Mouse (Mus musculus) kidney, adult 8-10 months (tissue): ENCODE data around the gene Tmprss7.

Experiments used
- DNase-seq, 2 experiments: peaks; one replicate each; pipeline ENCODE4 v3.0.0; 2022

The Tmprss7 gene

GRCm38 (mm10) chr16:45693558-45693957 is at the start of gene Tmprss7:
Gene Tmprss7, minus strand, starts transcription at chr16:45693658.
- DNase-seq = no peak

DNA sequence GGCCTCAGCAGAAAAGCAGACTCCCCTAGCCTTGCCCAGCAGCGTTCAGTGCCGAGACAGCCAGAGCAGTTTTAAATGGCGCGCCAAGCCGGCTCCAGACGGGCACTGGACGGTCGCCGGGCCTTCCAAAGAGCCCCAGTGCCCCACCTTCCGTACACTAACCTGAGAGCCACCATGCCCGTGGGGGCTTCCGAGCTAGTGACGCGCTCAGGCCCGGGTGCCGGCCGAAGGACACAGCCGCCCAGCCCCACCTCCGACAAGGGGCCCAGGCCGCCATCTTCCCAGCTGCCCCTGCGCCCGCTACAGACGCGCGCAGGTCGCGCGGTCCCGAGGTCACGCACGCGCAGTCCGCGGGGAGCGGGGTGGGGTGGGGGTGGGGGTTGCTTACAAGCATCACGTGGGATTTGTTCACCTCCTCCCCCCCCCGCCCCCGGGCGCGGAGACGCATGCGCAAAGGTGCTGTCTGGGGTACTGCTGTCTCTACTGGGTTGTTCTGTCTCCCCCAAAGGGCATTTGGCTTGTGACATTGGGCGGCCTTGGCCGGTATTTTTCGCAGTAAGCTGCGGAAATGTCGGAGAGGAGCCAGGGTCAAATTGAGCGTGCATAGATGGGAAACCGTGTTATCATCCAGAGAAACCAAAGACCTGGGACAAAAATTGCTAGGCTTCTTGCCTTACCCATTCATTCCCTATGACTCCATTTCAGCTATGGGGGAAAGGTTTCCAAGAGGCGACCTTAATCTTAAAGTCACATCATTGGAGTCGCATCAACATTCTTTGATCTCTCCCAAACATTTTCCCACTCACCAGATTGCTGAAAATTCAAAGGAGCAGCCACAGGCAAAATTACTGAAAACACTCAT is 49.4 kb upstream of the Tmprss7 start, which contains the start of gene Abhd10:
Gene Abhd10 (minus strand): TSS at position 341 of the 862 bp plus-strand sequence.
- DNase-seq = peak; percentile 94 to 96

DNA sequence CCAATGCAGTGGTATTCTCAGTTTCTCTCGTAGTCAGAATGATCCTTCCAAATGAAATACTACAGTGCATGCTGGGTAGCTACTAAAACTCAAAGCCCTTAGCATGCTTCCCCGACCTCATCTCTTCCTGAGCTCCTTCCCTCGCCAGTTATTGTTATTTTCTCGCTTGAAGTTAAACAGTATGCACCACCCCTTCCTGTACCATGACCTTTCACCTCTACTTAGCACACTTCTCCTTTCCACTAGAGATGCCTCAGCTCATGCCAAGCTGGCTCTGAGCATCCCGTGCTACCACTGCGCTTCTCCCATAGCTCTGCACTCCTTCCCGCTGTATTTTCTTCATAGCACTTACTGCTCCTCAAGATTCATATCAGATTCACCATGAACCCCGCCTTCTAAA is 44.4 kb upstream of the Tmprss7 start:
- no peak for DNase-seq

- DNase-seq = no peak
These were observed 43.3 kb upstream of the Tmprss7 start for GRCm38 (mm10) chr16:45736724-45737123.

DNA sequence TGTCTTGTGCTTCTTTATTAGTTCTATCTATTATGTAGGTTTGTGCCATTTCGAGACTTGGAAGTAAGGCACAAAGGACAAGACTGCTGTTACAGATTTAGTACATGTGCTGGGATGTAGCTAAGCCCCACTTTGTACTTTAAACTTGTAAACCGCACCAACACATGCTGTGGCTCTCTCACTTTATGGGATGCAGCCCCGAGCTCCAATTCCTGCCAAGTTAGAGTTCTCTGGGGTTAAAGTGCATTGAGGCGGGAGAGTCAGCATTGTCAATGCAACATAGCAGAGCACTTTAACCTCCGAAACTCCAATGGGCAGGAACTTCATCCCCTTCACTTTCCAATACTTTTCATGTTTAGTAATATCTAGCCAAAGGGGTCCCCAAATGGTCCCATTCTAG is 35.7 kb upstream of the Tmprss7 start:
- peak; percentile 50 to 57 for DNase-seq

DNA sequence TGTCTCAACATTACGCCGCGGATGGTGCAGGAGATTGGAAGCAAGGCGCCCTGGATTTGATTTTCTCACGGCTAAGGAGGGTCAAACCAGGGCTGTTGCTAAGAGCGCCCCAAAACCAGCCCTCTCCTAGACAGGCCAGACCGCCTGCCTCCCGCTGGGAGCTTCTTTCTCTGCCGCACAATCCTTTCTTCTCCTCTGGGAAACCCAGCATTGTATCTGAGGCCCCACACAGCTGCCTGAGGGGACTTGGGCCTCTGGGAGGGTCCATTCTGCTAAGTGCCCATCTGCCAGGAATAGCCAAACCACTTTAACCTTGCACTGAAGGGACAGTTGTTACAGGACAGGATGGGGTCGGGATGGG is 31.3 kb upstream of the Tmprss7 start:
- DNase-seq = no peak

GRCm38 (mm10) chr16:45724061-45724741 is 30.7 kb upstream of the Tmprss7 start, which contains the start of gene Tagln3:
Gene Tagln3, minus strand, starts transcription at chr16:45724608.
- DNase-seq = no peak

DNA sequence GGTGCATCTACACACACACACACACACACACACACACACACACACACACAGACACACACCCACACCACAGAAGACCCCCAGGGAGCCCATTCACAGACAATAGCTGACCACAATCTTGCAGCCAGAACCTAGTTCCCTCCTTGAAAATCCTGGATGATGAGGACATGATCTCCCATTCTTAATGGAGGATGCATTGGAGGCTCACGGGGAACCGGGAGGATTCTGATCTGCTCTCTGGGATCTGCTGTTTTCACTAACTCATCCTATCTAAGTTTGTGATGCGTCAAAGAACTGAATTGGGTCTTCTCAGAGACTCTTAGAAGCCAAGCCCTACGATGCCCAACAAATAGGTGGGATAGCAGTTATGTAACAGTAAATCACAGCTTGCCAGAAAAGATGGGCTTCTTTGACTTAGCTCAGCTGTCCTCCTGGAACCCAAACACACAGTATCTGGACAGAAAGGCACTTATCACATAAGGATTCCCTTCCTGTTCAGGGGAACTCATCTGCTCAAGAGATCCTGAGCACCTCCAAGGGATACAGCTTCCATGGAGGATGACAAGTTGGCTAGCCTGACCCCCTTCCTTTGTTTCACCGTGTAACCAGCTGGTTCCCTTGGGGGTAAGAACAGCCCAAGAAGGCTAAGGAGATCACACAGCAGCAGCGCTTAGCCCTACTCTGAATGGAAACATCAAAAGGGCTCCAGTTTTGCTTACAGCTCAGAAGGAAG is 29.9 kb upstream of the Tmprss7 start:
- DNase-seq = no peak

- DNase-seq = no peak
These were observed 29.0 kb upstream of the Tmprss7 start for GRCm38 (mm10) chr16:45722460-45722951.

DNA sequence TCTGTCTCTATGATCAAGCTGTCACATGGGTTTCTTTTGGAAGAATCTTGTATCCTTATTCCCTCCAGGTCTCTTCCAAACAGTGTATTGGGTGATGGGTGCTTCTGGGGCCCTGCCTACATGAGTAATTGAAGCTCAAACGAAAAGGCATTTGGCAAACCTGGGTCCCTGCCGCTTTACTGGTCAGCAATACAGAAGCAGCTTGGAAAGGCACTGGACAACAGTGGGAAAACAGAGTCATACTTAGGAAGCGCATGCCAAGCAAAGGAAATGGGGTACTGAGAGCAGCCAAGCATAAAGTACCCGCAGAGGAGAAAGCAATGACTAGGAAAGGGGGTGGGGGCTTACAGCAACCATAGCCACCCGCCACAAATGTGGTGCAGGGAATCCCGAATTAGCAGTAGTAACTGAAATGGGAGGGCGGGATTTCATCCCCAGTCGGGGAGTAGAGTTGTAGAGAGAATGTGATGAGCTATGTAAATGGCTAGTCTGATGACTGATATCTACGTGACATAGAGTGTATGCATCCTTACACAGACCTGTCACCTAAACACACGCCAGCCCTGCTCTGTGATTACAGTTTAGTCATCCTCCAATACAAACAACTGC is 26.7 kb upstream of the Tmprss7 start:
- no peak for DNase-seq

- DNase-seq = no peak
These were observed 24.8 kb upstream of the Tmprss7 start for GRCm38 (mm10) chr16:45718296-45718695.

DNA sequence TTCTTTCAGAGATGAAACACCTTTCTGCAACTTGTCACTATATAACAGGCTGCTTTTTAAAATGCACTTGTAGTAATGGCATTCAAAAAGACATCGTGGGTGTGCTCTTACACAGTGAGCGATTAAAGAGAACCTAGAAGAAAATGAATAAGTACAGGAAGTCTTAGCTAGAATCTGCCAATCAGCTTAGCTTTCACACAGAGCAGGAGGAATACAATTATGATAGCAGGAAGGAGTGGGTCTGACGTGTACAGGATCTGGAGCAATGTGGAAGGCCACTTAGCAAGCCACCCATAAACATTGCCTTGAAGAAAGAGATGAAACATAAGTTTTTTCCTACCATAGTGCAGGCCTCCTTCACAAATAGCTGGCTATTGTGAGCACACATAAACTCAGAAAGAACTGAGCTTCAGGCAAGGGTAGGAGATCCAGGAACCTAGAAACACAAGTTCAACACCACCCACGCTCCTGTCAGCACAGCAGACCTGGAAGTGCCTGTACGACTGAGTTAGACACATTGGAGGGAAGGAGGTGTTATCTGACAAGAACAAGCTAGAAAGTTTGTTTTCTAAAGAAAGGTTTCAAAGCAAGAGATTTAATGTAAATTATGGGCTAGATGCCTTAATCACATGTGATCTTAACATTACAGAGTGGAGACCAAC is 21.2 kb upstream of the Tmprss7 start:
- no peak for DNase-seq

- DNase-seq = no peak
These were observed 20.4 kb upstream of the Tmprss7 start for GRCm38 (mm10) chr16:45713878-45714277.

DNA sequence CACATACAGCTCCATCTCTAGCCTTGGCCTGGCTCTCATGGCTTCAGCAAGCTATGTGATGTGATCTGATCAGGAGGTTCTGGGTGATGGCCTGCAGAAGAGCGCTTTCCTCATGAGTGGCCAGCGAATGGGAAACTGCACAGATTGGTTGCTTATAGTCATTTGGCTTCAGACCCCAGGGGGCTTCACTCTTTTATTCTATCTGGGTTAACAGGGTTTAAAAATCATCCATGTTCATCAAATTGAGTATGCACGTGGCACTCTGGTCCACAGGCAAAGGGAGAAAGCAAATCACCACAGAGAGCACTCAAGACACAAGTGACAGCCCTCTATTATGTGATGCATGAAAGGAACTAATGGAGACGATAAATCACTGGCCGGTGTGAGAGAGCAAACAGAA is 19.8 kb upstream of the Tmprss7 start:
- DNase-seq = no peak

- peak; percentile 9 to 10 for DNase-seq
These were observed 17.8 kb upstream of the Tmprss7 start for GRCm38 (mm10) chr16:45711263-45711662.

GRCm38 (mm10) chr16:45699301-45699700 is 5.8 kb upstream of the Tmprss7 start:
- DNase-seq = no peak

GRCm38 (mm10) chr16:45697996-45698395 is 4.5 kb upstream of the Tmprss7 start:
- DNase-seq = no peak

DNA sequence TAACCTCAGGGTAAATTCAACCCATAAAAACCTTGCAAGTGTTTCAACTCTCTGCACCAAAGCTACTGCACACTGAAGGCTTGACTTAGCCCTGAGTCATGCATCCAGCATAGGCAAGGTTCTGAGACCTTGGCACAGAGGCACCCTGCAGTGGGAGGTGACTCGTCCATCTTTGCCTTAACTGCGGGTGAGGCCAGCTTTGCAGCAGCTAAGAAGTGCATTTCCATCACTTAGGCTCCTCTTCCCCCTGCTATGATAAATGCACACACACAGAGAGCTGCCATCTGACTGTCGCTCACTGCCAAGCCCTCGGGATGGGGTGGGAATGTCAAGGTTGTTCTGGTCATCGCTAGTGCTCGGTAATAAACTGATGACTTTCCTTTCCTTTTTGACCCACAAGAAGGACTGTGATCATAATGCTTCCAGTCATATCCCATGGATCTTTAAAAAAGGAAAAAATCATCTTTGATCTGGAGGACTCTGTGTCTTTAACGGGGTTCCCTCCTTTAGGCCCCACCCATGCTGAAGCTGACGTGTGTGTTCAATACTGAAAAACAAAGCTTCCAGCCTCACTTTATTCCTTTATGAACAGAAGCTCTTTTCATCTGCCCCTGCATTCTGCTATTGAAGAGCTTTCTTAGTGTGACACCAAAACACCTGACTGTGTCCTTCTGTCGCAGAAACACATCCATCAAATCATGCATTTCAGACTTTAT is 2.1 kb upstream of the Tmprss7 start:
- no peak for DNase-seq

DNA sequence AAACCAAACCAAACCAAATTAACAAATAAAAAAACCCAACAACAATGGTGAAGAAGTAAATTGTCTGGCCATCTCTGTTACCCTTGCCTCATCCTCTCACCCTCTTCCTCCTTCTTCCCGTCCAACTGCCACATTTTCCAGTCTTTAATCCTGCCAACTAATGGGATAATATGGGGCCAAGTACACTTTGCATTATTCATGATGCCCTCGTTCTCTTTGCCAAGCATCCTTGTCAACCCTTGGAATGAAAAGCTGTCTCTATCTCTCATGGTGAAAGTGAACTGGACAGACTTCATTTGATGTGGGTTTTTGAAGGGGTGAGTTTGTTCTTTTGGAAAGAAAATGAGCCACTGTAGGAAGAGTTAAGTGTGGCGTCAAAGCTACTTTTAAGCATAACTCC is 607 bp downstream of the Tmprss7 start:
- DNase-seq = no peak

DNA sequence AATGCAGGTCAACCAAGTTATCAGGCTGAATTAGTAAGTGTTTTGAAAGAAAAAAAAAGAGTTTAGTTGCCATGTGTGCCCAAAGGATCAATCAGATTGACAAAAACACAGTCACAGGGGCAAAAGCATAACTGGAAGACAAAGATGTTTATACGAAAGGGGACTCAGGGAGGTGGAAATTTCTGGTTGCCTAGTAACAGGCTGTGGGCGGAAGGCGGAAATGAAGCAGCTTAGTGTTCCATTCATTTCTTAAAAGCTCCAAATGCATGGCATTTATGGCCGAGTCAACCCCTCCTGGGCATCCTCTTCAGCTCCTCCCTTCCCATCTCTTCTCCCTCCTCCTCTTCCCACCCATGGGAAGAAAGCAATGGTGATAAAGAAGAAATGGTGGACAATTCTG is 3.3 kb downstream of the Tmprss7 start:
- DNase-seq = no peak

- no peak for DNase-seq
These were observed 6.6 kb downstream of the Tmprss7 start for GRCm38 (mm10) chr16:45686833-45687232.

DNA sequence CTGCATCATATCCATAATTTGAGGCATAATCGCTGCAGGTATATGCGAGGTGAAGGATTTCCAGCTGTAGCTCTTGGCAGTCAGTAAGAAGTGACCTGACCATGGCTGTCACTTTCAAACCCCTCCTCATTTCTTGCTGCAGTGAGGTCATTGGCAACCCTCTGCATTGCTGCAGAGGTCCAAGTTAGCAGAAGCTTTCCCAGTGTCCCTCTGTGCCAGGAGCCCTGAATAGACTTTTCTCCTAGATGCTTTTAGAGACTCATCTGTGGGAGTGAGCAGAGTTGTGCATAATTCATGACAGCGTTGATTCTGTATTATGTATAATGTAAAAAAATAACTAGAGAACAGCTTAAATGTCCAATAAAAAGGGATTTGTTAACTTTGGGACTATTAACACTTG is 8.2 kb downstream of the Tmprss7 start:
- DNase-seq = no peak
